Mouse (Mus musculus): ENCODE measurements around the gene Enah. TPM values are rescaled to one million over a fixed set of nuclear protein-coding genes. Genes with fewer than 3 reads are reported as not detected.

Gene Enah
- polyA plus RNA-seq, 1 experiment from 2014 or later, result 24.9 TPM

DNA sequence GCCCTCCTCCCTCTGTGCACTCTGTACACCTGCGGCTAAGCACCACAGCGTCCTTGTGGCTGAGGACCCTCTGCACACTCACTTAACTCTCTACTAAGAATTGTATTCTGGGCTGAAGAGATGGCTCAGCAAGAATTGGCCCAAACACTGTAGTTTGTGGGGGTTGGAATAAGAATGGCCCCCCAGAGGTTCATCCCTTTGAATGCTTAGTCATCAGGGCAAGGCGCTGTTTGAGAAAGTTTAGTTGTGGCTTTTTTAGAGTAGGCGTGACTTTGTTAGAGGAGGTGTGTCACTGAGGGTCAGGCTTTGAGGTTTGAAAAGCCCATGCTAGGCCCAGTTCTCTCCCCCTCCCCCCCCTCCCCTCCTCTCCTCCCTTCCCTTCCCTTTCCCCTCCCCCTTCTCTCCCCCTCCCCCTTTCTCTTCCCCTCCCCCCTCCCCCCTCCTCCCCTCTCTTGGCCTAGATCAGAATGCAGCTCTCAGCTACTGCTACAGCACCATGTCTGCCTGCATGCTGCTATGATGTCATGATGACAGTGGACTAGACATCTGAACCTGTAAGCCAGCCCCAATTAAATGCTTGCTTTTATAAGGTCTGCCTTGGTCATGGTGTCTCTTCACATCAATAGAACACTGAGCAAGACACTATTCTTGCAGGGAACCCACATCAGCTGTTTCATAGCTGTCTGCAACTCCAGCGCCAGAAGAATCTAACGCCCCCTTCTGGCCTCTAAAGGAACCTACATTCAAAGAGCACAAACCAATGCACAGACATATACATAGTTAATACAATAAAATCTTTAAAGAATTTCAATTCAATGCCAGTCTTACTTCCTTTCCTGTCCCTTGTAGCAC lies 153.1 kb downstream of the Enah start:
- Histone ChIP-seq H3K4me2 (ENCODE audit: low read length) (no peak overlapping the region), H3K4me1 (replicated peaks; ENCODE audit: control insufficient read depth, insufficient read depth, low read length) (no peaks in the 10 kb centered on the region), H3K4me3 (ENCODE audit: low read depth, low read length) (no peak overlapping the region), H3K27ac (ENCODE audit: low read depth) (no peak overlapping the region), H3K36me3 (ENCODE audit: control insufficient read depth, insufficient read depth, low read length) (no peaks in the 10 kb centered on the region), H3K9ac (ENCODE audit: low read length) (no peak overlapping the region), H3K9me3 (ENCODE audit: control insufficient read depth, low read length) (no peaks in the 10 kb centered on the region), H3K27me3 (replicated peaks; ENCODE audit: control insufficient read depth, insufficient read depth, low read length) (no peaks in the 10 kb centered on the region)
- WGBS, result 83% methylated on average over 6 of the region's 6 CpGs
- DNase-seq (ENCODE audit: low spot score) (no peak), ATAC-seq (replicated peaks; ENCODE audit: low FRiP score, low TSS enrichment, low read depth) (no peak)

DNA sequence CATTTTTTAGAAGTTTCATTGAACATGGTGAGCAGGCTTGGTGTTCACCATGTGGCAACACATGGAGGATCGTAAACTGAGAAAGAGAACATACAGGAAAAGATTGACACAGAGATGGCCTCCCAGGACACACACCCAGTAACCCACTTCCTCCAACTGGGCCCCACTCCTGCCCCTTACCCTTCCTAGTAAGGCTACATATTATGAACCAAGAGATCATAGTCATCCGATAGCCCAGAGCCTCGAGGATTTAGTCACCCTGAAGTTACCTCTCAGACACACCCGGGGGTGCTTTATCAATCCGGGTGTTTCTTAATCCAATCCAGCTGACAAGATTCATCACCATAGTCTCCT lies 153.9 kb downstream of the Enah start:
- DNase-seq (ENCODE audit: low spot score), result no peak
- Histone ChIP-seq H3K27ac (ENCODE audit: low read depth) (no peak overlapping the region), H3K27me3 (replicated peaks; ENCODE audit: control insufficient read depth, insufficient read depth, low read length) (no peaks in the 10 kb centered on the region), H3K4me3 (ENCODE audit: low read depth, low read length) (no peak overlapping the region), H3K36me3 (ENCODE audit: control insufficient read depth, insufficient read depth, low read length) (no peaks in the 10 kb centered on the region), H3K9ac (ENCODE audit: low read length) (no peak overlapping the region), H3K9me3 (ENCODE audit: control insufficient read depth, low read length) (no peaks in the 10 kb centered on the region), H3K4me1 (replicated peaks; ENCODE audit: control insufficient read depth, insufficient read depth, low read length) (no peaks in the 10 kb centered on the region), H3K4me2 (ENCODE audit: low read length) (no peak overlapping the region)
- WGBS, result 75% methylated on average over 5 of the region's 5 CpGs
- ATAC-seq (replicated peaks; ENCODE audit: low FRiP score, low TSS enrichment, low read depth), result no peak

DNA sequence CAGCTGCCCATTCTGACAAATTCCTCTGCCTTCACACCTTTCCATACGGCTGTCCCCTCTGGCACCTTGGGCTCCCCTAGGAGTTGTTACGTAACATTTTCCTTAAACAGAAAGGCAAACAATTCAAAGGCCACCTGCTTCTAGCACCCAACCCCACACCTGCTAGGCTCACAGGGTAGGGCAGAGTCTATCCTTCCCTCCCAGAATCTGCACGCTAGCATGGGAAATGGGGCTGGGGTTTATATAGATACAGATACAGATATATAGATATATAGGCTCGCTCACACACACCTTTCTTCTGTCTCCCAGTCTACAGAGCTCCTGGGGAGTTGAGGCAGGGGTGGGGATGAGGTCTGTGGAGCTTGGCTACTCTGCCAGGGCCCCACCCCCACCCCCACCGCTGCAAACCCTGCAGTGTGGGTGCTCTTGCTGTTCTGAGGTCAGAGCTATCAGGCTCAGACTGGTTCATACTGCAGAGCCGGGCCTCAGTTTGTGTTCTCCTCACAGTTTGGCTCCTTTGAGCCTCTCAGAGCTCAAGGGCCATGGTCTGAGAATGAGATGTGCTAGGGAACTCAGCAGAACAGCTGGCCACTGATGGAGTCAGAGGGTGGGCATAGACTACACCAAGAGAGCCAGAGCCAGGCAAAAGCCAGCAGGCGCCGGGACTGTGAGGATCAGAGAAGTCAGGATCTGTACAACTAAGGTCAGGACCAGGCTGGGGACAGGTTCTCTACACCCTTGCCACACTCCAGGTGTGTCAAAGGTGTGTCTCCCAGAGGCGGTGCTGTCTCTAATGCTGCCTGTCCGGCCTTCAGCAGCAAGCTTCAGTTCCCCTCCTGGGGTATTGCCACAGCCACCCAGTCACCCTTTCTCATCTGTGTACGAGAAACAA lies 154.6 kb downstream of the Enah start:
- no peak for DNase-seq (ENCODE audit: low spot score)
- Histone ChIP-seq H3K36me3 (ENCODE audit: control insufficient read depth, insufficient read depth, low read length) (no peaks in the 10 kb centered on the region), H3K4me1 (replicated peaks; ENCODE audit: control insufficient read depth, insufficient read depth, low read length) (peaks cover 3% of the 10 kb centered on the region), H3K9ac (ENCODE audit: low read length) (no peak overlapping the region), H3K27ac (ENCODE audit: low read depth) (peak overlapping the region; percentile 5; the same call in 1 of the 2 replicates), H3K27me3 (replicated peaks; ENCODE audit: control insufficient read depth, insufficient read depth, low read length) (no peaks in the 10 kb centered on the region), H3K4me2 (ENCODE audit: low read length) (no peak overlapping the region), H3K4me3 (ENCODE audit: low read depth, low read length) (no peak overlapping the region), H3K9me3 (ENCODE audit: control insufficient read depth, low read length) (no peaks in the 10 kb centered on the region)
- peak; percentile 57 for ATAC-seq (replicated peaks; ENCODE audit: low FRiP score, low TSS enrichment, low read depth)
- WGBS, result 68% methylated on average over 11 of the region's 11 CpGs

DNA sequence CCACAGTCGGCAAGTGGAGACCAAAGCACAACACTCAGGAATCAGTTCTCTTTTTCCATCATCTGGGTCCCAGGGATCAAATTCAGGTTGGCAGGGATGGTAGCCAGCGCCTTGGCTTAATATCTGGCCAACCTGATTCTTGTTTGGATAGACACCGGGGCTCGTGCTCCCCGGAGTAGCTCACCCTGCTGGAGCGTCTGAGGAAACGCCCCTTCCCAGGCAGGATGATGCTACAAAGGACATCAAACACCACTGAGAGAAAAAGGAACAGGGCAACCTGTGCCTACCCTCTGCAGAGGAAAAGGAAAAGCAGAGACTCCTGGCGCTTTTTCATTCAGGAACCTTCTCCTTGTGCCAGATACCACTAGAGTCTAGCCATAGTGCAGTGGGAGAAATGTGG lies 156.4 kb downstream of the Enah start:
- Histone ChIP-seq H3K27ac (ENCODE audit: low read depth) (no peak overlapping the region), H3K4me3 (ENCODE audit: low read depth, low read length) (no peak overlapping the region), H3K4me1 (replicated peaks; ENCODE audit: control insufficient read depth, insufficient read depth, low read length) (peaks cover 3% of the 10 kb centered on the region), H3K9me3 (ENCODE audit: control insufficient read depth, low read length) (no peaks in the 10 kb centered on the region), H3K9ac (ENCODE audit: low read length) (no peak overlapping the region), H3K36me3 (ENCODE audit: control insufficient read depth, insufficient read depth, low read length) (no peaks in the 10 kb centered on the region), H3K27me3 (replicated peaks; ENCODE audit: control insufficient read depth, insufficient read depth, low read length) (no peaks in the 10 kb centered on the region), H3K4me2 (ENCODE audit: low read length) (no peak overlapping the region)
- ATAC-seq (replicated peaks; ENCODE audit: low FRiP score, low TSS enrichment, low read depth) (no peak), DNase-seq (ENCODE audit: low spot score) (no peak)
- WGBS, result 29% methylated on average over 8 of the region's 8 CpGs

DNA sequence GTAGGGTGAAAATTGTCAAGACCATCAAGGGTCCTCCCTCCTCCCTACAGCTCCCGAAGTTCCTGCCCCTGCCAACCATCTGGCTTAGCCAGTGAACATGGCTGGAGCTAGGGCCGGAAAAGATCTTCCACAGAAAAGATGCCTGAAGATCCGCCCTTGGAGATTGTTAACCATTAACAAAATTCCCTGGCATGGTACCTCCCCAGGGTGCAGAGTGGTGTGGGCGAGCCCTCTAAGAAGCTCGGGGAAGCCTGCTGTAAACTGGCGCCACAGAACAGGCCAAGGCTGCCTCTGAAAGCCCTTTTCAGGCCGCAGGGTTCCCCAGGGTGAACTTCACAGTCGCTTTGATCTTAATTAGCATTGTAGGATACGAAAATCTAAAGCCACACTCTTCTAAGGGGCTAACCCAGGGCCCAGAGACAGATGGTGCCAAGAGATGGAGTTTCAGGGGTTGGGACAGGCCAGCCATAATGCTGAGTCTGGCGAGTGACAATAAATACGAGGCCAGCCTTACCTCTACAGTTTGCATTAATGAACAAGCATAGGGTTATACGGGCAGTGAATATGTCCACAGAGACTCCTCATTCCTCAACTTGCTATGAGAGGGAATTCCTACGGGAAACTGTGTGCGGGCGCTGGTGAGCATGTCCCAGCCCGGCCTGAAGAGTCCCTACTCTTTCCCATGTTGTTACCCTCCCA lies 157.0 kb downstream of the Enah start:
- Histone ChIP-seq H3K27me3 (replicated peaks; ENCODE audit: control insufficient read depth, insufficient read depth, low read length) (no peaks in the 10 kb centered on the region), H3K4me1 (replicated peaks; ENCODE audit: control insufficient read depth, insufficient read depth, low read length) (peaks cover 3% of the 10 kb centered on the region), H3K9me3 (ENCODE audit: control insufficient read depth, low read length) (no peaks in the 10 kb centered on the region), H3K4me3 (ENCODE audit: low read depth, low read length) (no peak overlapping the region), H3K4me2 (ENCODE audit: low read length) (no peak overlapping the region), H3K27ac (ENCODE audit: low read depth) (no peak overlapping the region), H3K9ac (ENCODE audit: low read length) (no peak overlapping the region), H3K36me3 (ENCODE audit: control insufficient read depth, insufficient read depth, low read length) (no peaks in the 10 kb centered on the region)
- no peak for DNase-seq (ENCODE audit: low spot score)
- no peak for ATAC-seq (replicated peaks; ENCODE audit: low FRiP score, low TSS enrichment, low read depth)
- WGBS, result 49% methylated on average over 16 of the region's 16 CpGs

DNA sequence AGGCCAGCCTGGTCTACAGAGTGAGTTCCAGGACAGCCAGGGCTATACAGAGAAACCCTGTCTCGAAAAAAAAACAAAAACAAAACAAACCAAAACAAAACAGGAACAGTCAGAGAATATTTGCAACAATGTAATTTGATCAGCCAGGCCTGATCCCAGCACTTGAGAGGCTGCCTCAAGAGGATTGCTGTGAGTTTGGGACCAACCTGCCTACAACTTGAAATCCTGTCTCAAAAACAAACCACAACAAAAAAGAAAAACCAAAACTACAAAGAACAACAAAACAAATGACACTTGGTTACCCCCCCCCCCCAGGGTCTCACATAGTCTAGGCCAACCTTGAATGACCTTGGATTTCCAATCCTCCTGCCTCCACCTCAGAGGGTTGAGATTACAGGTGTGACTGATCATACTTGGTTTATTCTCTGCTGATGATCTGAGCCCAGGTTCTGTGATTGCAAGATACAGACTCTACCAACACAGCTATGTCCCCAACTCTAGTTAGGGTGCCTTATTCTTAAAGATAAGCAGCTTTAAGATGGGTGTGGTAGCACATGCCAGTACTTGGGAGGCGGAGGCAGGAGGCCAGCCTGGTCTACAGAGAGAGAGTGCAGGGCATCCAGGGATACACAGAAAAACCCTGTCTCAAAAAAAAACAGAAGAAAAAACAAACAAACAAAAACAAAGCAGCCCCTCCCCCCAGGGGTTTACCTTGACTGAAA lies 158.4 kb downstream of the Enah start:
- DNase-seq (ENCODE audit: low spot score) (no peak), ATAC-seq (replicated peaks; ENCODE audit: low FRiP score, low TSS enrichment, low read depth) (no peak)
- WGBS, result 79% methylated on average over 2 of the region's 2 CpGs
- Histone ChIP-seq H3K27me3 (replicated peaks; ENCODE audit: control insufficient read depth, insufficient read depth, low read length) (no peaks in the 10 kb centered on the region), H3K36me3 (ENCODE audit: control insufficient read depth, insufficient read depth, low read length) (no peaks in the 10 kb centered on the region), H3K9me3 (ENCODE audit: control insufficient read depth, low read length) (no peaks in the 10 kb centered on the region), H3K4me3 (ENCODE audit: low read depth, low read length) (no peak overlapping the region), H3K4me2 (ENCODE audit: low read length) (no peak overlapping the region), H3K4me1 (replicated peaks; ENCODE audit: control insufficient read depth, insufficient read depth, low read length) (peaks cover 3% of the 10 kb centered on the region), H3K27ac (ENCODE audit: low read depth) (no peak overlapping the region), H3K9ac (ENCODE audit: low read length) (no peak overlapping the region)

DNA sequence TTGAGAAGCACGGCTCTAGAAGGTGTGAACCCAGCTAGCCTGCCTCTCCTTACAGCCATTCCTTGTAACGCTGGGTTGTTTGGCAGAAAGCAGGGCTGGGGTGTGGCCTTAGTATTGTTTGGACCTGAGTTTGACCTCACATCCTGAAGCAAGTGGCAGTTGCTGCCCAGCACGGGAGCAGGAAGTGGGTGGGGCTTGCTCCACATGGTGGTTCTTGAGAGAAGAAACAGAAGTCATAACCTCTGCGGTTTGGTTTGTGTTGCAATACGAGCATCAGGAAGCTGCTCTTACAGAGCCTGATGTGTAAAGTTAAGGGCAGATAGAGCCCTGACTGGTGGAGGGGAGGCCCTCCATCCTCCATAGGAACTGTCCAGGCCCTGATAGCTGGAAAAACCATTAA lies 159.1 kb downstream of the Enah start:
- Histone ChIP-seq H3K27ac (ENCODE audit: low read depth) (no peak overlapping the region), H3K9ac (ENCODE audit: low read length) (no peak overlapping the region), H3K36me3 (ENCODE audit: control insufficient read depth, insufficient read depth, low read length) (no peaks in the 10 kb centered on the region), H3K4me1 (replicated peaks; ENCODE audit: control insufficient read depth, insufficient read depth, low read length) (peaks cover 3% of the 10 kb centered on the region), H3K4me2 (ENCODE audit: low read length) (no peak overlapping the region), H3K27me3 (replicated peaks; ENCODE audit: control insufficient read depth, insufficient read depth, low read length) (no peaks in the 10 kb centered on the region), H3K4me3 (ENCODE audit: low read depth, low read length) (no peak overlapping the region), H3K9me3 (ENCODE audit: control insufficient read depth, low read length) (no peaks in the 10 kb centered on the region)
- ATAC-seq (replicated peaks; ENCODE audit: low FRiP score, low TSS enrichment, low read depth), result no peak
- peak; percentile 71 for DNase-seq (ENCODE audit: low spot score)
- 7% methylated on average over 5 of the region's 5 CpGs for WGBS

DNA sequence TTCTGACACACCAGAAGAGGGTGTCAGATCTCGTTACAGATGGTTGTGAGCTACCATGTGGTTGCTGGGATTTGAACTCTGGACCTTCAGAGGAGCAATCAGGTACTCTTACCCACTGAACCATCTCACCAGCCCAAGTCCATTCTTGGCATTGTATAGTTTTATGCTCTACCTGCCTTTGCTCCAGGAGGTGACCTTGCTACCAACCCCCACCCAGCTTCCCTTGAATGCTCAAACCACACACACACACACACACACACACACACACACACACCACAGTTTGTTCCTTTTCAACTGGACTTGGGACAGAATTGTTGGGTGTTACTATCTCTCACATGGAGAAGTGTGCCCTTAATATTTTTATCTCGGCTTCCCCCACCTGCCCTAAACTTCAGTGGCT lies 163.5 kb downstream of the Enah start:
- Histone ChIP-seq H3K27ac (ENCODE audit: low read depth) (no peak overlapping the region), H3K4me2 (ENCODE audit: low read length) (no peak overlapping the region), H3K4me3 (ENCODE audit: low read depth, low read length) (no peak overlapping the region), H3K4me1 (replicated peaks; ENCODE audit: control insufficient read depth, insufficient read depth, low read length) (peaks cover 3% of the 10 kb centered on the region), H3K9me3 (ENCODE audit: control insufficient read depth, low read length) (no peaks in the 10 kb centered on the region), H3K9ac (ENCODE audit: low read length) (no peak overlapping the region), H3K36me3 (ENCODE audit: control insufficient read depth, insufficient read depth, low read length) (no peaks in the 10 kb centered on the region), H3K27me3 (replicated peaks; ENCODE audit: control insufficient read depth, insufficient read depth, low read length) (no peaks in the 10 kb centered on the region)
- DNase-seq (ENCODE audit: low spot score), result no peak
- 90% methylated on average over 2 of the region's 2 CpGs for WGBS
- no peak for ATAC-seq (replicated peaks; ENCODE audit: low FRiP score, low TSS enrichment, low read depth)

Data from intestine, embryonic 14.5 days (tissue).